Mouse (Mus musculus) cerebellum, adult 2 months (tissue): Measurements from ENCODE around the gene Osbpl5.

Source experiments
- CTCF ChIP-seq: fragments of 200-500 bp; IDR thresholded peaks from 2 replicates; pipeline ENCODE4 v1.5.1; 2011; ENCODE audit warnings: low read depth, mild to moderate bottlenecking, control low read depth, low read length, moderate library complexity, borderline replicate concordance; ENCODE audit not compliant: insufficient read depth
- POLR2A ChIP-seq: fragments of 200-500 bp; IDR thresholded peaks from 2 replicates; pipeline ENCODE4 v1.6.1; 2011; ENCODE audit warnings: low read length, control low read depth, borderline replicate concordance; ENCODE audit not compliant: insufficient read depth

DNA sequence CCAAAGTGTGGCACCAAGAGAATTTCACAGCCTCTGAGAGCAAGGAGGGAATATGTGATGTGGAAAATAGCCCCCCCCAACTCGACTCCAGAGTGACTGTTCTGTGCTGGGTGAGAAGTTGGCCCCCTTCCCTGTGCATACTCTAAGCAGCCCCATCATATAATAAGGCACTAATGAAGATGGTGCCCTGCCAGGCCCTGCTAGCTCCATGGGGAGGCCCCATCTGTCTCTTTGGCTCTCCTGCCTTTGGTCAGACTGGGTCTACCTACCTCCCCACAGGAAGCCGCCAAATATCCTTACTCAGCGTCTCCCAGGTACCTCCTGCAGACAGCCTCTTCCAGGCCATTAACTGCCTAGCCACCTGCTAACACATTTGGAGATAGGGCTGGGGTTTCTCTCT is 2.2 kb upstream of the Osbpl5 start:
- TF ChIP-seq CTCF (no peak), POLR2A (no peak)
